Mouse (Mus musculus) bone marrow macrophage, adult 2 months (primary cell): Measurements from ENCODE around the gene Gpr65.

Experiments
- CTCF ChIP-seq: IDR thresholded peaks from 2 replicates; pipeline ENCODE4 v1.5.1; 2012; ENCODE audit warnings: low read depth, mild to moderate bottlenecking, low read length, moderate library complexity
- POLR2A ChIP-seq: IDR thresholded peaks from 2 replicates; pipeline ENCODE4 v1.6.1; 2012; ENCODE audit warnings: mild to moderate bottlenecking, low read depth, low read length, borderline replicate concordance

- TF ChIP-seq POLR2A (no peak), CTCF (no peak)
Observed at GRCm38 (mm10) chr12:98292278-98292677, 23.8 kb downstream of the Gpr65 start.
